Mouse (Mus musculus): ENCODE measurements around the gene Prdm16. TPM values are rescaled to one million over a fixed set of nuclear protein-coding genes. Genes with fewer than 3 reads are reported as not detected.

Gene Prdm16
- polyA plus RNA-seq, 1 experiment from 2014 or later: 22.1 TPM

DNA sequence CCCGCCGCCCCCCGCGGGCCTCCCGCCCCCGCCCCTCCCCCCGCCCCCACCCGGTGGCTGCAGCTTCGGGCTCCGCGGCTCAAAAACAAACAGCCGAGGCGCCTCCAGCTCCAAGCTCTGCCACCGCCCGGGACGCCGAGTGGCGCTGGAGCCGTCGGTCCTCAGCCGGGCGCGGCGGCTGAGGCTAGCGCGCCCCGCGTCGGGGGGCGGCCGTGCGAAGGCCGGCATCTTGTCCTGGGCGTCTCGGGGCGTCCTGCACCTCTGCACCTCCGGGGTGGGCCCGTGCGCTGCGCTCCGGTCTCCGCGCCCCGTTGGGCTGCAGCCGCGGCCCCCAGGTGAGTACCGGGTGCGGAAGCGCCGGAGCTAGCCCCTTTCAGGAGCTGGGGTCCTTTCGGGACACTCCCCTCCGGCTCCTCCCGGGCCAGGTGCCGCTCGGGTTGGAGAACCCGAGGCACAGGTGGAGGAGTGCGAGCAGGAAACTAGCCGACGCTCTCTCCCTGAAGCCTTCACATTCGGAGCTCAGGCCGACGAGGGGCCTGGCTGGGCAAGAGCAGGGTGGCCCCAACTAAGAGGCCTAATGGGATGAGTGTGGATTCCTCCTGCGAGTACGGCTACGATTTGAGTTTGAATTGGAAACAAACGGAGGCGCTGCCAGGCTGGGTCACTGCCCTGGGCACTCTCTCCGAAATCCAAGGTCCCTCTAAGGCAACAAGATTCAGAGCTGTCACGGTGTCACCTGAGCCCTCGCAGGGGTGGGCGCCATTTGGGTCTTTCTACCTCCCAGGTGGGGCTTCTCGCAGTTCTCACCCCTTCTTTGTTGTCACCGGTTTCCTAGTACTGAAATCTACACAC is 1.0 kb upstream of the Prdm16 start:
- under 1% methylated on average over 65 of the region's 73 CpGs for WGBS
- H3K27ac ChIP-seq: peak overlapping the region; percentile 94
- H3K27me3 ChIP-seq: peaks cover 98% of the 10 kb centered on the region
- peak overlapping the region; percentile 64 for H3K4me3 ChIP-seq (replicated peaks)
- peak overlapping the region; percentile 62 for H3K9ac ChIP-seq
- H3K36me3 ChIP-seq: no peaks in the 10 kb centered on the region
- H3K9me3 ChIP-seq (replicated peaks): no peaks in the 10 kb centered on the region
- no peak for ATAC-seq (replicated peaks; ENCODE audit: low FRiP score)
- H3K4me1 ChIP-seq: peaks cover 47% of the 10 kb centered on the region
- peak overlapping the region; percentile 93 for H3K4me2 ChIP-seq

DNA sequence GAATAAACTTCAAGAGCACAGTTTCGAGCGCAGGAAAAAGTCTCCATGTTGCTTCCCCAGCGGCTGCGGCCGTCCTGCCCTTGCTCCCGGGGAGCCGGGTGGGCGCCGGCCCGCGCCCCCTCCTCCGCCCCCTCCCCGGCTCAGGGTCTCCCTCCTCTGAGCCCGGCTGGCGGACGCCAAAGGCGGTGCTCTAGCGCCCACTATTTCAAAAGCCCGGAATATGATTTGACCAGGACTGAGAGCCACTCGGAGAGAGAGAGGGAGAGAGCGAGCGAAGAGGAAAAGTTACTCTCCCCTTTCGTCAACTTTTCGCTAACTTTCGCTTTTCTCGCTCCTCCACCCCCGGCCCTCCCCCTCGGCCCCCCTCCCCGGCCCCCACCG is 630 bp downstream of the Prdm16 start:
- Histone ChIP-seq H3K36me3 (no peaks in the 10 kb centered on the region), H3K27ac (peak overlapping the region; percentile 94), H3K9me3 (replicated peaks) (no peaks in the 10 kb centered on the region), H3K4me2 (peak overlapping the region; percentile 93), H3K4me3 (replicated peaks) (peak overlapping the region; percentile 64), H3K9ac (peak overlapping the region; percentile 62), H3K27me3 (peaks cover 99% of the 10 kb centered on the region), H3K4me1 (peaks cover 34% of the 10 kb centered on the region)
- ATAC-seq (replicated peaks; ENCODE audit: low FRiP score): peak; percentile 47
- under 1% methylated on average over 29 of the region's 30 CpGs for WGBS

DNA sequence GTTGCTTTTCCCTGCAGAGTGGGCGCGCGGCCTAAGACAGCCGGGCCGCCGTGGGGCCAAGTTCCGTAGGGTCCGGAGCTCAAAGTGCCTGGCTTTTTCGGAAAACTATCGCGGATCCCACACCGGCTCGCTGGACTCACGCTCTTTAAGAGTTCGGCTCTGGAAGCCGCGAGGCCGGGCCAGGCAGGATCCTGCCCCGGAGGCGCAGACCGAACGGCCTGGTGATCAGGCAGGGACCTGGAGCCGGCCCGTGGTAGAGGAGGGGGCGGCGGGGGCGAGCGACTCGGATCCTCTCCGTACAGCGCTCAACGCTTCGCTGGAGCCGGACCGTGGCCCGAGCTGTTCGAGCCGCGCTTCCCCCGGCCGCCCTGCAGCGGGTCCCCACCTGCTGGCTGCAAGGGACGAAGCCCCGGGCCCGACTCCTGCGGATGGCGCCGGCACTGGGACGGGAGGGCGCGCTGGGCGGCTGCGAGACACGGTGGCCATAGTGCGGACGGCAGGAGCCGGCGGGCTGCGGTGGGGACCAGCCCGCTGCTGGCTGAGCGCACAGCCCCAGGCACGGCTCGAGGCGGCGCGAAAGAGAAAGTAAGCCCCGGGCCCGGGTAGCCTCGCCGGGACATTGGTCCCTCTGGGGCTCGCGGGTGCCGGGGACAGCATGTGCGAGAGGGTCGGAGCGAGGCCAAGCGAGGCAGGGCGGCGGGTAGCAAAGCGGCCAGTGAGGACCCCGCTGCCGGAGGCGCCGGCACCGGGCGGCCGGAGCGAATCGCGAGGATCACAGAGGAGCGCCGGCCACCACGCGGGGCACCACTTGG is 1.2 kb downstream of the Prdm16 start:
- peaks cover 37% of the 10 kb centered on the region for H3K4me1 ChIP-seq
- peak overlapping the region; percentile 62 for H3K9ac ChIP-seq
- H3K9me3 ChIP-seq (replicated peaks): no peaks in the 10 kb centered on the region
- no peaks in the 10 kb centered on the region for H3K36me3 ChIP-seq
- H3K27me3 ChIP-seq: peaks cover 99% of the 10 kb centered on the region
- peak; percentile 50 for ATAC-seq (replicated peaks; ENCODE audit: low FRiP score)
- WGBS: under 1% methylated on average over 86 of the region's 94 CpGs
- H3K4me2 ChIP-seq: peak overlapping the region; percentile 93
- H3K4me3 ChIP-seq (replicated peaks): peak overlapping the region; percentile 64
- H3K27ac ChIP-seq: peak overlapping the region; percentile 94

- Histone ChIP-seq H3K9ac (peak overlapping the region; percentile 62), H3K4me1 (peaks cover 38% of the 10 kb centered on the region), H3K27ac (peak overlapping the region; percentile 94), H3K27me3 (peaks cover 99% of the 10 kb centered on the region), H3K4me2 (peak overlapping the region; percentile 93), H3K9me3 (replicated peaks) (no peaks in the 10 kb centered on the region), H3K36me3 (no peaks in the 10 kb centered on the region), H3K4me3 (replicated peaks) (peak overlapping the region; percentile 64)
- 8% methylated on average over 44 of the region's 44 CpGs for WGBS
- no peak for ATAC-seq (replicated peaks; ENCODE audit: low FRiP score)
These were observed 2.0 kb downstream of the Prdm16 start for GRCm38 (mm10) chr4:154634470-154635240.

DNA sequence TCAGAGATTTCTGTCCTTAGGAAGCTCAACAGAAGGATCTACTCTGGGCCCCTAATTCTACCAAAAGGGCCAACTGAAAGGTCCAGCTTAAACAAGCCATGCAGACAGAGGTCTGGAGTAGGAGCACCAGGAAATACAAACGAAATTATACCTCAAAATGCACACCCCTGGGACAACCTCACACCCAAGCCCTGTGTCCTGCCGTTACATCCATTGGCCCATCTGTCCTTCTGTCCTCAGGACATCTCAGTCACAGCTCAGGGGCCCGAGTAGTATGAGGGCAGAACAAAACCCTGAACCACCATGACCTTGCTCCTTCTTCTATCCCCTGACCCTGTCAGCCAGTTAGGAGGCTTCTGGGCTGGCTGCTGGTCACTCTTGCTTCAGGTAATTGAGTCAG is 2.7 kb downstream of the Prdm16 start:
- no peak for ATAC-seq (replicated peaks; ENCODE audit: low FRiP score)
- H3K4me3 ChIP-seq (replicated peaks): peak overlapping the region; percentile 64
- peaks cover 42% of the 10 kb centered on the region for H3K4me1 ChIP-seq
- H3K4me2 ChIP-seq: peak overlapping the region; percentile 93
- H3K9ac ChIP-seq: peak overlapping the region; percentile 62
- H3K9me3 ChIP-seq (replicated peaks): no peaks in the 10 kb centered on the region
- H3K27ac ChIP-seq: peak overlapping the region; percentile 94; the same call in 1 of the 2 replicates
- H3K27me3 ChIP-seq: peaks cover 99% of the 10 kb centered on the region
- 33% methylated on average over 3 of the region's 3 CpGs for WGBS
- H3K36me3 ChIP-seq: no peaks in the 10 kb centered on the region

GRCm38 (mm10) chr4:154632800-154633764 is 3.6 kb downstream of the Prdm16 start:
- Histone ChIP-seq H3K36me3 (no peaks in the 10 kb centered on the region), H3K27me3 (peaks cover 99% of the 10 kb centered on the region), H3K9ac (peak overlapping the region; percentile 62; the same call in 1 of the 2 replicates), H3K27ac (peak overlapping the region; percentile 94; the same call in 1 of the 2 replicates), H3K4me2 (peak overlapping the region; percentile 93), H3K9me3 (replicated peaks) (no peaks in the 10 kb centered on the region), H3K4me3 (replicated peaks) (peak overlapping the region; percentile 64), H3K4me1 (peaks cover 42% of the 10 kb centered on the region)
- WGBS: 32% methylated on average over 14 of the region's 14 CpGs
- no peak for ATAC-seq (replicated peaks; ENCODE audit: low FRiP score)

DNA sequence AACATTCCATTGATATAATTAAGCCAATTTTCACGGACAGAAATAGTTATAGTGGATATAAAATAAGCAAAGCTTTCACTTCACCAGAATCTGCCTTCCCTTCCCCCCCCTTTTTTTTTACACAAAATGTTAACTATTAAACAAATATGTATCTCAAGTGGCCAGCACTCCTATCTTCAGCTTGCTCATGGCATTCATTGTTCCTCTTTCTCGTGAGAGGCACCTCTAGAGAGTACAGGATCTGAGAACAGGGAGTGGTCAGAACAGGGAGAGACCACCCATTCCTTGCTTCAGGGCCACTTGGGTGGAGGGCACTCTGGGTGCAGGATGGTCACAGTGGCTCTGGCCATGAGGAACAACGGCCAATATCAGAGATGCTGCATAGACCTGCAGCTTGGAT is 5.9 kb downstream of the Prdm16 start:
- no peaks in the 10 kb centered on the region for H3K36me3 ChIP-seq
- H3K27me3 ChIP-seq: peaks cover 100% of the 10 kb centered on the region
- H3K27ac ChIP-seq: no peak overlapping the region
- peaks cover 34% of the 10 kb centered on the region for H3K4me1 ChIP-seq
- H3K4me2 ChIP-seq: peak overlapping the region; percentile 93
- no peak overlapping the region for H3K9ac ChIP-seq
- H3K4me3 ChIP-seq (replicated peaks): no peak overlapping the region
- H3K9me3 ChIP-seq (replicated peaks): no peaks in the 10 kb centered on the region
- WGBS: 47% methylated on average over 3 of the region's 3 CpGs
- no peak for ATAC-seq (replicated peaks; ENCODE audit: low FRiP score)

DNA sequence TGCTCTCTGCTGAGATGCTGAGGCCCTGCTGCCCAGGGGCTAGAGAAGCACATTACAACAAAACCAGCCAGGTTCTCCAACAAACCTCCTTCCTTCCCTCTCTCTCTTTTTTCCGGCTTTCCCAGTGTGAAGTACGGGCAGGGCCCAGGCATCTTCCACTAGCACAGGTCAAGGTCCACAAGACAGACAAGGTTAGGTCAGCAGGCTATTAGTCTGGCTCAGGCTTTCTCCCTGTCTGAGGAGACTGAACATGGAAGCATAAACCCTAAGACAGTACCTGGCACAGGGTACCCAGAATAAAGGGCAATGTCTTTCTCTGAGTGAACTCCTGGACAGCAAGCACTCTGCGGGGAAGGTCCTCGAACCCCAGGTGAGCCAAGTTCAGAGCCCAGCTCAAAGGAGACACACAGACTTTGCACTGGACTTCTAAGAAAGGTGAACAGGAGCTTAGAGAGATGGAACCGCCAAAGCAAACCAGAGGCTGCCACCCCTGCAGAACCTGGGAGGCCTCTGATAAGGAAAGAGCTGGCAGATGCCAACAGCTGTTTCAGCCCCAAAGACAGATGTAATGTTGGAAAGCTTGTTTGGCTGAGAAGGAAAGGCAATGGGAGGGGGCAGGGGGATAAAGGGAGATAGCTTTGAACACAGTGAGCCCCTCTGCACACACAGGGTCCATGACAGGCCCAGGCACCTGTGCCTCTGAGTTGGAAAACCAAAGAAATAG is 9.1 kb downstream of the Prdm16 start:
- no peak for ATAC-seq (replicated peaks; ENCODE audit: low FRiP score)
- Histone ChIP-seq H3K27me3 (peaks cover 99% of the 10 kb centered on the region), H3K4me1 (peaks cover 25% of the 10 kb centered on the region; the same call in 1 of the 2 replicates), H3K4me3 (replicated peaks) (no peak overlapping the region), H3K4me2 (no peak overlapping the region), H3K36me3 (no peaks in the 10 kb centered on the region), H3K9me3 (replicated peaks) (no peaks in the 10 kb centered on the region), H3K9ac (no peak overlapping the region), H3K27ac (no peak overlapping the region)
- 72% methylated on average over 5 of the region's 5 CpGs for WGBS

- ATAC-seq (replicated peaks; ENCODE audit: low FRiP score): no peak
- H3K27ac ChIP-seq: no peak overlapping the region
- peaks cover 29% of the 10 kb centered on the region; the same call in 1 of the 2 replicates for H3K4me1 ChIP-seq
- WGBS: 76% methylated on average over 2 of the region's 2 CpGs
- no peaks in the 10 kb centered on the region for H3K9me3 ChIP-seq (replicated peaks)
- H3K36me3 ChIP-seq: no peaks in the 10 kb centered on the region
- H3K4me3 ChIP-seq (replicated peaks): no peak overlapping the region
- peaks cover 97% of the 10 kb centered on the region for H3K27me3 ChIP-seq
- H3K9ac ChIP-seq: no peak overlapping the region
- H3K4me2 ChIP-seq: no peak overlapping the region
These were observed 10.4 kb downstream of the Prdm16 start for GRCm38 (mm10) chr4:154626282-154626681.

DNA sequence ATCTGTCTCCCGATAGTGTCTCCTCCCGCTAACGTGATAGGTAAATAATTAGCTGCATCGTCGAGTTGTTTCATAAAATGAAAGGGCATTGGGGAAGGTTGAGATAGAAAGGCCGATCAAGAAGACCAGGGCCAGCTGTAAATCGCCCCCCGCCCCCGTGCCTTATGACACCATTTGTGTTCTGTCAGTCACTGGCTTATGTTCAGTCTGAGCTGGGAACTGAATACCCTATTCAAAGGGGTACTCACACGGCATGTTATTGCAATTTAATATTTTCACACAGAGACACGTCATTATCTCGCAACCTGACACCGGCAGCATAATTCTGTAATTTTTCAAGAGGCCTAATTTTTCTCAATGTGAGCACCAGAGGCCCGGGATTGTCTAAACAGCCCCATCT is 11.0 kb downstream of the Prdm16 start:
- peaks cover 25% of the 10 kb centered on the region; the same call in 1 of the 2 replicates for H3K4me1 ChIP-seq
- 51% methylated on average over 14 of the region's 14 CpGs for WGBS
- peaks cover 97% of the 10 kb centered on the region for H3K27me3 ChIP-seq
- no peak for ATAC-seq (replicated peaks; ENCODE audit: low FRiP score)
- no peak overlapping the region for H3K9ac ChIP-seq
- H3K9me3 ChIP-seq (replicated peaks): no peaks in the 10 kb centered on the region
- no peak overlapping the region for H3K4me2 ChIP-seq
- H3K27ac ChIP-seq: peak overlapping the region; percentile 39; the same call in 1 of the 2 replicates
- H3K4me3 ChIP-seq (replicated peaks): no peak overlapping the region
- H3K36me3 ChIP-seq: no peaks in the 10 kb centered on the region

Data from kidney, embryonic 15.5 days (tissue).